Mouse (Mus musculus) liver, adult 2 months (tissue): ENCODE results near the gene Large2. TPM values are rescaled to one million over a fixed set of nuclear protein-coding genes. Genes with fewer than 3 reads are reported as not detected.

Source experiments
- DNase-seq: peaks from one replicate; pipeline ENCODE4 v3.0.0-alpha.2; 2011; ENCODE audit warnings: low read depth, low spot score; ENCODE audit errors: extremely low read depth
- H3K27ac ChIP-seq: fragments of 200-500 bp; replicated peaks from 2 replicates; pipeline ENCODE4 v1.5.1; 2012; ENCODE audit warnings: low read depth, mild to moderate bottlenecking, control low read depth, inconsistent platforms, low read length; ENCODE audit not compliant: insufficient read depth
- H3K27me3 ChIP-seq: fragments of 200-500 bp; 2 replicates; pipeline ENCODE4 v1.6.1; 2012; ENCODE audit warnings: mild to moderate bottlenecking, moderate library complexity, low read length, inconsistent platforms; ENCODE audit not compliant: control insufficient read depth, insufficient read depth
- H3K36me3 ChIP-seq: fragments of 200-500 bp; 2 replicates; pipeline ENCODE4 v1.6.1; 2012; ENCODE audit warnings: low read length, inconsistent platforms; ENCODE audit not compliant: control insufficient read depth, insufficient read depth
- H3K4me1 ChIP-seq: fragments of 200-500 bp; 2 replicates; pipeline ENCODE4 v1.6.1; 2011; ENCODE audit warnings: low read length; ENCODE audit not compliant: control insufficient read depth, insufficient read depth
- H3K4me3 ChIP-seq: fragments of 200-500 bp; 2 replicates; pipeline ENCODE4 v1.5.1; 2011; ENCODE audit warnings: low read depth, mild to moderate bottlenecking, control low read depth, low read length, moderate library complexity; ENCODE audit not compliant: insufficient read depth
- H3K79me2 ChIP-seq: fragments of 200-500 bp; 2 replicates; pipeline ENCODE4 v1.6.1; 2012; ENCODE audit warnings: inconsistent platforms, mild to moderate bottlenecking, low read length, moderate library complexity; ENCODE audit not compliant: control insufficient read depth, insufficient read depth
- H3K9ac ChIP-seq: fragments of 200-500 bp; 2 replicates; pipeline ENCODE4 v1.6.1; 2012; ENCODE audit warnings: low read depth, mild to moderate bottlenecking, control low read depth, inconsistent platforms, low read length
- CTCF ChIP-seq: fragments of 200-500 bp; IDR thresholded peaks from 2 replicates; pipeline ENCODE4 v1.5.1; 2011; ENCODE audit warnings: low read depth, low read length, control low read depth
- POLR2A ChIP-seq: fragments of 200-500 bp; IDR thresholded peaks from 2 replicates; pipeline ENCODE4 v1.6.1; 2011; ENCODE audit warnings: low read length, control low read depth; ENCODE audit not compliant: insufficient read depth; ENCODE audit errors: extremely low read depth
- WGBS: fragments of 180-500 bp; shearing (Covaris S2); methylation state at CpG from one replicate; pipeline ENCODE4 v1.1.7; 2018; 5-methylcytosine and 5-hydroxymethylcytosine counted together
- polyA plus RNA-seq: library from polyadenylated mRNA; depleted of rRNA; stranded (reverse); fragments of >200 nt; gene quantifications from 2 replicates; pipeline ENCODE4 v1.2.3, GENCODE M21; 2012
- total RNA-seq: library from RNA; depleted of rRNA; stranded (reverse); fragments of >200 nt; gene quantifications from 2 replicates; pipeline ENCODE4 v1.2.3, GENCODE M21; 2014

Large2 gene
- total and polyA plus RNA-seq, 2 experiments = 0.37 to 1.7 TPM

- Histone ChIP-seq H3K79me2 (no peaks in the 10 kb centered on the region), H3K4me1 (no peaks in the 10 kb centered on the region), H3K36me3 (no peaks in the 10 kb centered on the region), H3K4me3 (peak overlapping the region; percentile 58), H3K27ac (no peak overlapping the region), H3K9ac (peak overlapping the region; percentile 44), H3K27me3 (peaks cover 16% of the 10 kb centered on the region)
- DNase-seq = no peak
- 6% methylated on average over 62 of the region's 62 CpGs for WGBS
- TF ChIP-seq POLR2A (no peak), CTCF (no peak)
Observed at GRCm38 (mm10) chr2:92388891-92389641, 14.4 kb upstream of the Large2 start.

GRCm38 (mm10) chr2:92388081-92388517 lies 13.4 kb upstream of the Large2 start:
- Histone ChIP-seq H3K36me3 (no peaks in the 10 kb centered on the region), H3K9ac (no peak overlapping the region), H3K4me1 (no peaks in the 10 kb centered on the region), H3K27me3 (peaks cover 11% of the 10 kb centered on the region), H3K79me2 (no peaks in the 10 kb centered on the region), H3K27ac (no peak overlapping the region), H3K4me3 (no peak overlapping the region)
- no peak for DNase-seq
- WGBS = 83% methylated on average over 3 of the region's 3 CpGs
- no peak for TF ChIP-seq POLR2A
- TF ChIP-seq CTCF = no peak

- no peak overlapping the region for H3K9ac ChIP-seq
- 84% methylated on average over 4 of the region's 4 CpGs for WGBS
- no peaks in the 10 kb centered on the region for H3K79me2 ChIP-seq
- H3K4me3 ChIP-seq = no peak overlapping the region
- no peak for DNase-seq
- H3K36me3 ChIP-seq = no peaks in the 10 kb centered on the region
- peaks cover 11% of the 10 kb centered on the region for H3K27me3 ChIP-seq
- TF ChIP-seq POLR2A = no peak
- no peak for TF ChIP-seq CTCF
- no peak overlapping the region for H3K27ac ChIP-seq
- H3K4me1 ChIP-seq = no peaks in the 10 kb centered on the region
Observed at GRCm38 (mm10) chr2:92387646-92388045, 13.0 kb upstream of the Large2 start.

- Histone ChIP-seq H3K9ac (no peak overlapping the region), H3K36me3 (no peaks in the 10 kb centered on the region), H3K4me1 (no peaks in the 10 kb centered on the region), H3K27ac (no peak overlapping the region), H3K4me3 (no peak overlapping the region), H3K79me2 (no peaks in the 10 kb centered on the region), H3K27me3 (peaks cover 6% of the 10 kb centered on the region)
- no peak for DNase-seq
- TF ChIP-seq CTCF (no peak), POLR2A (no peak)
- WGBS = 90% methylated on average over 30 of the region's 30 CpGs
Observed at GRCm38 (mm10) chr2:92386821-92387570, 12.3 kb upstream of the Large2 start.

GRCm38 (mm10) chr2:92385113-92386051 lies 10.7 kb upstream of the Large2 start:
- H3K4me1 ChIP-seq = no peaks in the 10 kb centered on the region
- DNase-seq = peak; percentile 35
- H3K4me3 ChIP-seq = no peak overlapping the region
- H3K9ac ChIP-seq = no peak overlapping the region
- H3K27me3 ChIP-seq = peaks cover 6% of the 10 kb centered on the region
- TF ChIP-seq POLR2A = no peak
- no peak for TF ChIP-seq CTCF
- H3K27ac ChIP-seq = no peak overlapping the region
- no peaks in the 10 kb centered on the region for H3K79me2 ChIP-seq
- H3K36me3 ChIP-seq = peaks cover 4% of the 10 kb centered on the region; the same call in 1 of the 2 replicates
- WGBS = 55% methylated on average over 22 of the region's 22 CpGs
